Mouse (Mus musculus): ENCODE data around the gene Gm28230. TPM values are rescaled to one million over a fixed set of nuclear protein-coding genes. Genes with fewer than 3 reads are reported as not detected.

The Gm28230 gene
- total RNA-seq, 2 experiments from 2014 or later = not detected

DNA sequence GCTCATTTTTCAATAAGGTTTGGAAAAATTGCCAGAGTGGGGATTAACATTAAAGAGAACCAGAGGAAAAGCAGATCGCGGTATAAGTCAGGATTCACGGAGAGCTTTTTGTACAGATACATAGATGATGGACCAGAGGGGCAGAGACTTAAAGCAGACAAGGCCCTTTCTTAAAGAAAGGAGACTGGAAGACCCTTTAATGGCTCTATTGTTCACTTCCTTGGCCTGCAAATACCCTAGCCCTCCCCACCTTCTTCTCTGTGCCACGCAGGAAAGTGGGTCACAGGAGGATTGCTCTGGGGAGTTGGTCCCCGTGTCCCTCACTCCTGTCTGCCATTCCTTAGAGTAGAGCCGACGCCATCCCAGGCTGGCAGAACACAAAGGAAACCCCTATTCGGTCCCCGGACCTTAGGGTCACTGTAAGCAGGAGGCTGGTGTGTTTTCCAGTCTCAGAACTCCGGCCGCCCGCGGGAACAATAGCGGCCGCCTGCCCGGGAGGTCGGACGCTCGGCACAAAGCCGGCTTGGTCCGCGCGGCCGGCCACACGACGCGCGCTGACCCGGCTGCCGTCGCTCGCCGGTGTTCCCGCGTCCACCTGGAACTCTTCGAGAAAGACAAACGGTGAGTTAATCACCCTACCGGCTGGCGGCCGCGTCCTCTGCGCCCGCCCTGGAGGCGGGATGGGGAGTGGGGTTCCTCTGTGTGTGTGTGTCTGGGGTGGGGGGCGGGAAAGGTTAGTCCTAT lies 26.1 kb downstream of the Gm28230 start:
- no peak for ATAC-seq (replicated peaks; ENCODE audit: low FRiP score, poor library complexity, severe bottlenecking)

DNA sequence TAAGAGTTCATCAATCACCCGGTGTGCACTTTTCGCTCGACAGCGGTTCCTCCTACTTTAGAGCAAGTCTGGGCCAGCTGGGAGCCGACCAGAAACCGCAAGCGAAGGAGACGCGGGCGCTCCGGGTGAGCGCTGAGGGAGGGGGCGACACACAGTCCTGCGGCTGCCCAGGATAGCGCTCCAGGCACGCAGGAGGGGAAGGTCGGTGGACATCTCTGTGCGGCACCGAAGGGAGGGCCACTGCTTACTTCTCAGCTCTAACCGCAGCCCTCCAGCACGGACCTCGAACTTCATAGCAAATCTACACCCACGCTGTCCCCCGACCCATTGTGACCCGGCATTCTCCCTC lies 26.6 kb downstream of the Gm28230 start:
- no peak for ATAC-seq (replicated peaks; ENCODE audit: low FRiP score, poor library complexity, severe bottlenecking)

DNA sequence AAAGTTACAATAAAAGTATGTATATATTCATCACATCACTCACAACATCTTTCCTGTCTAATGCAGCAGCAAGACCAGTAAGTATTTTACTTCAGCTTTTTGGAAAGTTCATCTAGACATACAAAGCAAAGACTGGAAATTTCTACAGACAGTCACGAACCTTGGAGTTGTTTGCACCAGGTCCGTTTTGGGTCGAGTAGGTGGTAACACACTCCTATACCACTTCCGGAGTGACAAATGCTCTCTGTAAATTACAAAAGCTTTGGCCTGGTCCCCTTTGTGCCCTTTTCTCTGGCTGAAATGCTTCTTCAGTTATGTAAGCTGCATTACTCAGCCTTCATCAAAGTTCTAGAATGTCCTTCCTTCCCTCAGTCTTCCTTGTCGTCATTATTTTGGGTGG lies 27.2 kb downstream of the Gm28230 start:
- no peak for ATAC-seq (replicated peaks; ENCODE audit: low FRiP score, poor library complexity, severe bottlenecking)

DNA sequence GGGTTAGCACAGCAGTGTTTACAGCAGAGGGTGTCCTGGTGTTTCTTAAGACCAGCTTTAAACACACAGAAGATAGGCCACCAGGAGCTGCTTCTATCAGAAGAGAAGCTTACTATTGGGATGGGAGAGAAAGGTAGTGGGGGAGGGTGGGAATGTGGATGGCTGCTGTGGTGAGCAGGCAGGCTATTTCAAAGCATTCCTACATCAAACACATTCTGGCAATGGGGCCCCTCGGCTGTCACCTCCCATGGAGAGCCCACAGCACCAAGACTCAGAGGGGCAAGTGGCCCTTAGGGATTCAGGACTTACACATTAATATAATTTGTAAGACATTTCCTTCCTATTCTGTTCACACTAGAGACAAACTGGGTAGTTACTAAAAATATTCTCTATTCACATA lies 33.6 kb downstream of the Gm28230 start:
- no peak for ATAC-seq (replicated peaks; ENCODE audit: low FRiP score, poor library complexity, severe bottlenecking)

DNA sequence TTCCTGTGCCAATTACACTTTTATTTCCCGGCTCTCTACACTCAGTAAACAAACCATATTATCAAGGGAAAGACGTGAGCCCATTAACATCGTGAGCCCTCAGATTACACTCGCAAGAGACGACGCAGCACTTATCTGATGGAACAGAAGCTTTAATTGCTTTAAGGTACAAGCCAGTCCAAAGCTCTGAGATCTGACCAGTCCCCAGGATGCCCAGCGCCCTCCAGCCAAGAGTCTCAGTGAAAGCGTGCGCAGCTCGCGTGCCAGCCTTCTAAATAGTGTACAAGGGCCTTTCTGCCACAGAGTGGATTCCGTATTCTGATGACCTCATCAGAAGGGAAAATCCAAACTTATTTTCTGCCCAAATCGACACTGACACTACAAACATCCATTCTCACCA lies 35.4 kb downstream of the Gm28230 start:
- no peak for ATAC-seq (replicated peaks; ENCODE audit: low FRiP score, poor library complexity, severe bottlenecking)

DNA sequence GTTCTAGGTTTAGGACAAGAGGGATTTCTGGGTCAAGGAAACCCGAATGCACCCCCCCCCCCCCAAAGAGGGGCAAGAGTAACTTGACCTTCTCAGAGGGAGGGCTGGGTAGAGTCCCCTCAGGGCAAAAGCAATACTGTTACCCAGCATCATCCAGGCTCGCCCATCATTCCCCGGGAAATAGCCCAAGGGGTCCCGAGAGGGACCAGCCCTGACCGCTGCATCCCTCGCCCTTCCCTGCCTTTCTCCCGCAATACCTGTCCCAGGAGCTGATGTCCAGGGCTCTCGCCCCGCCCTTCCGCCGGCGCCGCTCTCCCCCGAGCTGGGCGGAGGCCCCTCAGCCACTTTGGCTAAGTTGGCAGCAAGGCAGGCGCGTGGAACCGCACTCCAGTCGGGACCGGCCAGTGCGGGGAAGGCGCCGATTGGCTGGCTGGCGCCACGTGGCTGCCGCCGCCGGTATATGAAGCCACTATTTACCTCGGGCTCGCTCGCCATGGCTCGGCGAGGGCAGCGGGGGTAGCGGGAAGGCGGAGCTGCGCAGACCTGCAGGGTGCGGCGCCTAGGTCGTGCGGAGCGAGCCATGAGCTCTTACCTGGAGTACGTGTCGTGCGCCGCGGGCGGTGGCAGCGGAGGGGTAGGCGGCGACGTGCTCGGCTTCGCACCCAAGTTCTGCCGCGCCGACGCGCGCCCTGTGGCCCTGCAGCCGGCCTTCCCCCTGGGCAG lies 36.2 kb downstream of the Gm28230 start, which contains the start of gene Hoxd1:
Gene Hoxd1, plus strand, starts transcription at position 459 of the 723 bp plus-strand sequence.
- ATAC-seq (replicated peaks; ENCODE audit: low FRiP score, poor library complexity, severe bottlenecking) = no peak

DNA sequence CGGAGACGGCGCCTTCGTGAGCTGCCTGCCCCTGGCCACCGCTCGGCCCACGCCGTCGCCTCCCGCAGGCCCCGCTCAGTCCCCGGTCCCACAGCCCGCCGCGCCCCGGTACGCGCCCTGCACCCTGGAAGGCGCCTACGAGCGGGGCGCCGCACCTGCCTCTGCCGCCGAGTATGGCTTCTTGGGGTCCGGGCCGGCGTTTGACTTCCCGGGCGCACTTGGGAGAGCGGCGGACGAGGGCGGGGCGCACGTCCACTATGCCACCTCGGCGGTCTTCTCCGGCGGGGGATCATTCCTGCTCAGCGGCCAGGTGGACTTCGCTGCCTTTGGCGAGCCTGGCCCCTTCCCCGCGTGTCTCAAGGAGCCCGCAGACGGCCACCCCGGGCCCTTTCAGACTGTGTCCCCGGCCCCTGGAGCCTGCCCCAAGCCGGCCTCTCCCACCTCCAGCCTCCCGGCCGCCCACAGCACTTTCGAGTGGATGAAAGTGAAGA lies 36.8 kb downstream of the Gm28230 start:
- ATAC-seq (replicated peaks; ENCODE audit: low FRiP score, poor library complexity, severe bottlenecking) = no peak

DNA sequence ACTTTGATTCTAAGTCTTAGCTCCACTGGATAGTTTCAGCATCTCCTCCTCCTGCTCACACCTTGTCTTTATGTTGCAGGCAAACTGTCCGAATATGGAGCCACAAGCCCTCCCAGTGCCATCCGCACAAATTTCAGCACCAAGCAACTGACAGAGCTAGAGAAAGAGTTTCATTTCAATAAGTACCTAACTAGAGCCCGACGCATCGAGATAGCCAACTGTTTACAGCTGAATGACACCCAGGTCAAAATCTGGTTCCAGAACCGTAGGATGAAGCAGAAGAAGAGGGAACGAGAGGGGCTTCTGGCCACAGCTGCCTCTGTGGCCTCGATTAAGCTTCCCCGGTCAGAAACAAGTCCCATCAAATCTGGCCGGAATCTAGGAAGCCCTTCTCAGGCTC lies 37.4 kb downstream of the Gm28230 start:
- ATAC-seq (replicated peaks; ENCODE audit: low FRiP score, poor library complexity, severe bottlenecking) = no peak

DNA sequence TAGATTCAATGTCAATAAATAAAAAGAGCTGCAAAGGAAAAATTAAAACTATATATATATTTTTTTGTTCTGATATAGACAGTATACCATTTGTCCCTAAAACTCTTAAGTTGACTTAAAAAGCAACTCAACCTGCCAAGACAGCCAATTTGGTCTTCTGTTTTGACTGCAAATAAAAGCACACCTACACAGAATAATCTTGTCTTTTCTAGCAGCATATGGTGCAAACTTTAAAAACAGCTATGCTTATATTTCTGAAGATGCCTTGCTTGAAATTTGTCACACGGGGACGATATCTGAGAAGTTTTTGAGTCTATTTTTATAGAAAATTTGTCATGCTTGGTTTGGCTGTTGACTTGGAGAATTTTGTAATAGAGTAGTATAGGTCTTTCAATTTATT lies 47.8 kb downstream of the Gm28230 start:
- no peak for ATAC-seq (replicated peaks; ENCODE audit: low FRiP score, poor library complexity, severe bottlenecking)

DNA sequence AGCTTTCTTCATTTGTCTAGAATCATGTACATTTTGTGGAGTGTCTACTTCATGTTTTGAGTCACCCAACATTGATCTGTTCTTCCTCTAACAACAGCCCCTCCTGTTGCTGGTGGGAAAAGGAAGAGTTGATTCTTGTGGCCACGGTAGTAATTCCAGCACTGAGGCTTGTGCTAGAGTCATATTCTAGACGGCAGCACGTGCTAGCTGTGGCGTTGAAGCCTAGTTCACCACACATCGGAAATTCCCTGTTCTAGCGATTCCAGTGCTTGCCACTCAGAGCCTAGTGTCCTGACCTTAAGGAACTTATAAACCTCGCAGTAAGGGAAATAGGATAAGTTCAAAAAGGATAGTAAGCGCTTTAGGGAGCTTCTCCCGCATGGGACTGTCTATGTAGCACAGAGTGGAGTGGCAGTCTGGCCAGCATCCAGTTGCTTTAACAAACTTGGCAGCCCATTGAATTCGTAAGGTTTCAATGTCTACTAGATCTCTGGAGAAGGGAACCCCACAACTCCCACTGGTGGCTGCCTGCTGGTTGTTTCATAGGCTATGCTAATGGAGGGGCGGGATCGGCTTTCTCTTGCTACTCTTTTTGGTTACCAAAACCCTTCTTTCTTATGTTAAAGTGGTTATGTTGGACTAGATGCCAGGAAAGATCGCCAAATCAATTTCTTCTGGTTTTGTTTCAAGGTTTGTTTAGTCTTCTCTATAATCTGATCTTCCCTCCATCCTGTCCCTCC lies 51.2 kb downstream of the Gm28230 start:
- ATAC-seq (replicated peaks; ENCODE audit: low FRiP score, poor library complexity, severe bottlenecking) = no peak

DNA sequence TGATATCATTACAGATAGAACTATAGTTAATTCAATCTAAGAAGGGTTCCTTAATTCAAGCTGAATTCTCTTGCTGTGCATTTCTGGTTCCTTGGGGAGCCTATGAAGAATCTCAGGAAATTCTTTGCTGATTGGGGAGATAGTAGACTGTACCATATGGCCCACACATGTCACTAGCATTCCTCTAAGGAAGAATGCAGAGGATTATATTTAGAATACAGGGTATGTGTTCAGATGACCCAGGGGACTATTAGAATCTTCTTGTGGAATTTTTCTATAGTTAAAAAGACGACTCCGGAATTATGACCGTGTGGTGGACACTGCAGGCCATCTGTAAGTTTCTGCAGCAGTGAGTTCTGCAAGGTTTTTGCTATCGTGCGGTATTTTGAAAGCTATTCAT lies 54.9 kb downstream of the Gm28230 start:
- ATAC-seq (replicated peaks; ENCODE audit: low FRiP score, poor library complexity, severe bottlenecking) = no peak

DNA sequence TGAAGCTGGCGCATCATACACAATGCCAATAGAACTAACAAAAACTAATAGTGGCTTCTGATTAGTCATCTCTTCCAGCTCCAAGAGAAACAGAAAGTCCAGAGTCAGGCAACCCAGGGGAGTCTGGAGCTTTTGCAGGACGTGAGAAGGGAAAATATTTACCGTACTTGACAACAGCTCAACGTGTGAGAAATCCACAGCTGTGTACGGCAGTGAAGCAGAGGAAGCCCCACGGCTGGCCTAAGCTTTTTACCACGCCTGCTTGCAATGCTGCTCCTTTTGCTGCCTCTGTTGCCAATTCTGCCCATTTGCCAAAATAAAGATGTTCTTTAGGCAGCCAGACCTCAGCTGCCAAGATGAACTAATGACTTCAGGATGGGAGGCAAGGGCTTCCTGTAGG lies 69.0 kb downstream of the Gm28230 start:
- ATAC-seq (replicated peaks; ENCODE audit: low FRiP score, poor library complexity, severe bottlenecking) = no peak

Other genes with a start within 250 kb of the Gm28230 start
- gene Lnpk, start 147.3 kb upstream of the Gm28230 start, total RNA-seq (2015; ENCODE audit: low replicate concordance) = 14.0 and 29.4 TPM in 2 replicates
- 31.1 and 45.9 TPM in 2 replicates for gene Lnpk, start 147.3 kb upstream of the Gm28230 start, total RNA-seq (2017; ENCODE audit: low replicate concordance)
- not detected in 2 replicates for gene Evx2, start 67.2 kb upstream of the Gm28230 start, total RNA-seq (2015; ENCODE audit: low replicate concordance)
- gene Evx2, start 67.2 kb upstream of the Gm28230 start, total RNA-seq (2017; ENCODE audit: low replicate concordance) = not detected in 2 replicates
- not detected in 2 replicates for gene Hoxd13, start 58.4 kb upstream of the Gm28230 start, total RNA-seq (2015; ENCODE audit: low replicate concordance)
- not detected in 2 replicates for gene Hoxd13, start 58.4 kb upstream of the Gm28230 start, total RNA-seq (2017; ENCODE audit: low replicate concordance)
- not detected in 2 replicates for gene Hoxd12, start 51.7 kb upstream of the Gm28230 start, total RNA-seq (2015; ENCODE audit: low replicate concordance)
- not detected in 2 replicates for gene Hoxd12, start 51.7 kb upstream of the Gm28230 start, total RNA-seq (2017; ENCODE audit: low replicate concordance)
- gene Hoxd11, start 47.2 kb upstream of the Gm28230 start, total RNA-seq (2015; ENCODE audit: low replicate concordance) = not detected in 2 replicates
- gene Hoxd11, start 47.2 kb upstream of the Gm28230 start, total RNA-seq (2017; ENCODE audit: low replicate concordance) = not detected in 2 replicates
- gene Hoxd10, start 34.8 kb upstream of the Gm28230 start, total RNA-seq (2015; ENCODE audit: low replicate concordance) = not detected in 2 replicates
- 0.42 TPM in 1 of 2 replicates, not detected in the other for gene Hoxd10, start 34.8 kb upstream of the Gm28230 start, total RNA-seq (2017; ENCODE audit: low replicate concordance)
- gene Hoxd9, start 29.0 kb upstream of the Gm28230 start, total RNA-seq (2015; ENCODE audit: low replicate concordance) = not detected in 2 replicates
- gene Hoxd9, start 29.0 kb upstream of the Gm28230 start, total RNA-seq (2017; ENCODE audit: low replicate concordance) = not detected in 2 replicates
- gene Hoxd8, start 22.1 kb upstream of the Gm28230 start, total RNA-seq (2015; ENCODE audit: low replicate concordance) = not detected in 2 replicates
- not detected in 2 replicates for gene Hoxd8, start 22.1 kb upstream of the Gm28230 start, total RNA-seq (2017; ENCODE audit: low replicate concordance)
- gene Hoxd3, start 14.8 kb upstream of the Gm28230 start, total RNA-seq (2015; ENCODE audit: low replicate concordance) = not detected in 2 replicates
- not detected in 2 replicates for gene Hoxd3, start 14.8 kb upstream of the Gm28230 start, total RNA-seq (2017; ENCODE audit: low replicate concordance)
- gene Hoxd4, start 14.8 kb upstream of the Gm28230 start, total RNA-seq (2015; ENCODE audit: low replicate concordance) = not detected in 2 replicates
- not detected in 2 replicates for gene Hoxd4, start 14.8 kb upstream of the Gm28230 start, total RNA-seq (2017; ENCODE audit: low replicate concordance)
- not detected in 2 replicates for gene Hoxd1, start 36.3 kb downstream of the Gm28230 start, total RNA-seq (2015; ENCODE audit: low replicate concordance)
- gene Hoxd1, start 36.3 kb downstream of the Gm28230 start, total RNA-seq (2017; ENCODE audit: low replicate concordance) = not detected in 2 replicates
- gene Mtx2, start 99.1 kb downstream of the Gm28230 start, total RNA-seq (2015; ENCODE audit: low replicate concordance) = 25.9 and 36.7 TPM in 2 replicates
- gene Mtx2, start 99.1 kb downstream of the Gm28230 start, total RNA-seq (2017; ENCODE audit: low replicate concordance) = 4.6 and 7.7 TPM in 2 replicates